Mouse (Mus musculus) v-Abl transformed pro-B cells (cell line): ENCODE measurements around the gene Sec14l3.

ENCODE experiments used
- in situ Hi-C, 2 experiments: fragments of 400-800 bp; cut with MboI; formaldehyde crosslinking; loops; one replicate each; pipeline ENCODE4 v1.15.1; 2025; ENCODE audit not compliant: unreplicated experiment in 2 of 2

The Sec14l3 gene

GRCm38 (mm10) chr11:4053586-4053985 lies 11.1 kb upstream of the Sec14l3 start:
- in situ Hi-C loops = no loop called here

GRCm38 (mm10) chr11:4060866-4061575 lies 3.6 kb upstream of the Sec14l3 start:
- in situ Hi-C loops = no loop called here

GRCm38 (mm10) chr11:4062523-4062922 lies 2.1 kb upstream of the Sec14l3 start:
- in situ Hi-C loops = no loop called here

- in situ Hi-C loops = no loop called here
Measured at GRCm38 (mm10) chr11:4062981-4063380, 1.7 kb upstream of the Sec14l3 start.

GRCm38 (mm10) chr11:4069664-4070063 lies 5.0 kb downstream of the Sec14l3 start:
- in situ Hi-C loops = no loop called here

GRCm38 (mm10) chr11:4076633-4077032 lies 12.0 kb downstream of the Sec14l3 start:
- in situ Hi-C loops = loop anchor here in 1 of 2 experiments (5.0 kb wide), 1 partner anchor 74 kb away; no protein-coding TSS in a partner anchor

GRCm38 (mm10) chr11:4078267-4078933 lies 13.8 kb downstream of the Sec14l3 start:
- in situ Hi-C loops = loop anchor here in 1 of 2 experiments (5.0 kb wide), 1 partner anchor 76 kb away; no protein-coding TSS in a partner anchor

- in situ Hi-C loops = no loop called here
Measured at GRCm38 (mm10) chr11:4080219-4080618, 15.6 kb downstream of the Sec14l3 start.

- in situ Hi-C loops = no loop called here
Measured at GRCm38 (mm10) chr11:4083316-4084078, 18.9 kb downstream of the Sec14l3 start.

- in situ Hi-C loops = loop anchor here in 1 of 2 experiments (5.0 kb wide), 1 partner anchor 84 kb away; no protein-coding TSS in a partner anchor
Measured at GRCm38 (mm10) chr11:4086246-4086645, 21.6 kb downstream of the Sec14l3 start.

GRCm38 (mm10) chr11:4087267-4087666 lies 22.6 kb downstream of the Sec14l3 start:
- in situ Hi-C loops = loop anchor here in 1 of 2 experiments (5.0 kb wide), 1 partner anchor 85 kb away; no protein-coding TSS in a partner anchor

- in situ Hi-C loops = no loop called here
Measured at GRCm38 (mm10) chr11:4093459-4094377, 29.1 kb downstream of the Sec14l3 start.

- in situ Hi-C loops = no loop called here
Measured at GRCm38 (mm10) chr11:4094378-4095170, 29.9 kb downstream of the Sec14l3 start.

GRCm38 (mm10) chr11:4095171-4096053 lies 30.8 kb downstream of the Sec14l3 start, which contains the start of gene Mtfp1:
TSS of gene Mtfp1 (minus strand) at chr11:4095445.
- in situ Hi-C loops = no loop called here

GRCm38 (mm10) chr11:4096054-4096984 lies 31.7 kb downstream of the Sec14l3 start:
- in situ Hi-C loops = no loop called here

- in situ Hi-C loops = no loop called here
Measured at GRCm38 (mm10) chr11:4097091-4097621, 32.5 kb downstream of the Sec14l3 start.

- in situ Hi-C loops = no loop called here
Measured at GRCm38 (mm10) chr11:4098120-4098519, 33.5 kb downstream of the Sec14l3 start.
